Mouse (Mus musculus): ENCODE data around the gene Ms4a6d. TPM values are rescaled to one million over a fixed set of nuclear protein-coding genes. Genes with fewer than 3 reads are reported as not detected.
A peak's percentile ranks its signal among the peaks of the same experiment; 100 is the strongest.

Ms4a6d gene
- polyA plus RNA-seq, 1 experiment from 2014 or later, result 1.9 TPM

- Histone ChIP-seq H3K4me2 (ENCODE audit: low read depth) (no peak overlapping the region), H3K9ac (ENCODE audit: low read length) (no peak overlapping the region), H3K27me3 (ENCODE audit: control insufficient read depth, insufficient read depth, low read length) (no peaks in the 10 kb centered on the region), H3K4me1 (ENCODE audit: control insufficient read depth, insufficient read depth, low read length) (no peaks in the 10 kb centered on the region), H3K9me3 (ENCODE audit: control insufficient read depth, low read length) (no peaks in the 10 kb centered on the region), H3K36me3 (ENCODE audit: control insufficient read depth, insufficient read depth, low read length) (no peaks in the 10 kb centered on the region), H3K4me3 (ENCODE audit: low read depth, low read length) (no peak overlapping the region), H3K27ac (ENCODE audit: low read depth, low read length) (no peak overlapping the region)
- DNase-seq (ENCODE audit: low spot score), result no peak
- no peak for ATAC-seq (ENCODE audit: insufficient read depth, low FRiP score, low TSS enrichment)
Measured at GRCm38 (mm10) chr19:11624800-11625199, 20.2 kb upstream of the Ms4a6d start.

- H3K36me3 ChIP-seq (ENCODE audit: control insufficient read depth, insufficient read depth, low read length), result no peaks in the 10 kb centered on the region
- no peak for ATAC-seq (ENCODE audit: insufficient read depth, low FRiP score, low TSS enrichment)
- 89% methylated on average over 2 of the region's 2 CpGs for WGBS
Measured at GRCm38 (mm10) chr19:11623551-11623950, 18.9 kb upstream of the Ms4a6d start, which contains the start of gene Ms4a2. TSS of gene Ms4a2 (minus strand) at chr19:11623719.

GRCm38 (mm10) chr19:11617983-11618382 lies 13.3 kb upstream of the Ms4a6d start:
- no peaks in the 10 kb centered on the region for H3K36me3 ChIP-seq (ENCODE audit: control insufficient read depth, insufficient read depth, low read length)
- H3K27me3 ChIP-seq (ENCODE audit: control insufficient read depth, insufficient read depth, low read length), result no peaks in the 10 kb centered on the region
- no peak for DNase-seq (ENCODE audit: low spot score)
- no peak for ATAC-seq (ENCODE audit: insufficient read depth, low FRiP score, low TSS enrichment)
- no peak overlapping the region for H3K9ac ChIP-seq (ENCODE audit: low read length)
- H3K4me1 ChIP-seq (ENCODE audit: control insufficient read depth, insufficient read depth, low read length), result no peaks in the 10 kb centered on the region
- H3K9me3 ChIP-seq (ENCODE audit: control insufficient read depth, low read length), result no peaks in the 10 kb centered on the region
- H3K4me3 ChIP-seq (ENCODE audit: low read depth, low read length), result no peak overlapping the region
- no peak overlapping the region for H3K27ac ChIP-seq (ENCODE audit: low read depth, low read length)
- no peak overlapping the region for H3K4me2 ChIP-seq (ENCODE audit: low read depth)

More at GRCm38 (mm10) chr19:11623551-11623950, 18.9 kb upstream of the Ms4a6d start, which contains the start of gene Ms4a2:
- DNase-seq (ENCODE audit: low spot score), result no peak
- H3K27me3 ChIP-seq (ENCODE audit: control insufficient read depth, insufficient read depth, low read length), result no peaks in the 10 kb centered on the region
- H3K27ac ChIP-seq (ENCODE audit: low read depth, low read length), result no peak within 1 kb of the TSS
- H3K4me1 ChIP-seq (ENCODE audit: control insufficient read depth, insufficient read depth, low read length), result no peaks in the 10 kb centered on the region
- H3K4me2 ChIP-seq (ENCODE audit: low read depth), result no peak within 1 kb of the TSS
- H3K9ac ChIP-seq (ENCODE audit: low read length), result no peak within 1 kb of the TSS
- H3K4me3 ChIP-seq (ENCODE audit: low read depth, low read length), result no peak within 1 kb of the TSS
- no peaks in the 10 kb centered on the region for H3K9me3 ChIP-seq (ENCODE audit: control insufficient read depth, low read length)

DNA sequence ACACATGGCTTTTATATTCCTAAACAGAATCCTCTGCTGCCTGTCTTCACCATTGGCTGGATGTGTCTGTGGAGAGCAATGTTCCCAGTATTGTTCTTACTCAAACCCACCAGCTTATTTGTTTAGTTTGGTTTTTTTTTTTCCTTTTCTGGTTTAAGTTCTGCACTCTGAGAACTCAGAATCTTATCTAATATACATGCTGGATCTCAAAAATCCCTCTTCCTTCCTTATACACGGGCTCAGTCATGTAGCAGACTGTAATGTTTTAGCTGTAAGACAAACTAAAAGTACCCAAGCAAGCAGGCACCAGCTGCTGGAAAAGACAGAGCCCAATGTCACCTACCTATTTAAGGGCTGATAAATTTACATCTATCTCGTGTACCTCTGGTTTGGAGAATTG lies 10.2 kb upstream of the Ms4a6d start:
- Histone ChIP-seq H3K4me1 (ENCODE audit: control insufficient read depth, insufficient read depth, low read length) (no peaks in the 10 kb centered on the region), H3K27me3 (ENCODE audit: control insufficient read depth, insufficient read depth, low read length) (no peaks in the 10 kb centered on the region), H3K9me3 (ENCODE audit: control insufficient read depth, low read length) (no peaks in the 10 kb centered on the region), H3K36me3 (ENCODE audit: control insufficient read depth, insufficient read depth, low read length) (no peaks in the 10 kb centered on the region), H3K4me3 (ENCODE audit: low read depth, low read length) (no peak overlapping the region), H3K9ac (ENCODE audit: low read length) (no peak overlapping the region), H3K4me2 (ENCODE audit: low read depth) (no peak overlapping the region), H3K27ac (ENCODE audit: low read depth, low read length) (no peak overlapping the region)
- no peak for DNase-seq (ENCODE audit: low spot score)
- no peak for ATAC-seq (ENCODE audit: insufficient read depth, low FRiP score, low TSS enrichment)
- WGBS, result 81% methylated on average over 2 of the region's 2 CpGs

DNA sequence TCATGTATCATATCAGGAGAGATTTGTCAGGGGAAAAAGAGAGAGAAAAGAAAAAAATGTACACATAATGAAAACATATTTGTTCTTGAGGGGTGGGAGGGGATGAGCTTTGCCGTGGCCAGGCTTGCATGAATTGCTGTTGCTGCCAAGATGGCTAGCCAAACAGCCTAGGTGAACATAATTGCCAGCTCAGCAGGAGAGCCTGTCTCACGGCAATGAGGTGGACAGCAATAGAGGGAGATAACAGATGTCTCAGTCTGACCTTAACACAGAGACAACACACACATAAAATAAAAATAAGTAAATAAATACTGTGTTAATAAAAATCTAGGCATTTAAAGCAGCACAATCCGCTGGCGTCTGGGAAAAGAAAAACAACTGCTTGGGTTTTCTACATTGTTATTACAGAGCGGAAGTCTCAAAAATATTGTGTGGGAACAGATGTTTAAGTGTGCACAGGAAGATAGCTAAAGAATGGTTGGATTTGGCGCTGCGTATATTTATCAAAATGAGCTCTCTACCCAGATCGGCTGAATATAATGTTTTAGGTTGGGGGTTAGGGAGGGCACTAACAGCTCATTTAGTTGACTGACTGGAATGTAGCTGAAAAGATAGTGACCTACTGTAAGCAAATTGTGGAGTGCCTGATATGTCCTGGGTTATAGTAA lies 9.3 kb upstream of the Ms4a6d start:
- Histone ChIP-seq H3K9ac (ENCODE audit: low read length) (no peak overlapping the region), H3K27me3 (ENCODE audit: control insufficient read depth, insufficient read depth, low read length) (no peaks in the 10 kb centered on the region), H3K4me2 (ENCODE audit: low read depth) (no peak overlapping the region), H3K4me1 (ENCODE audit: control insufficient read depth, insufficient read depth, low read length) (no peaks in the 10 kb centered on the region), H3K9me3 (ENCODE audit: control insufficient read depth, low read length) (no peaks in the 10 kb centered on the region), H3K4me3 (ENCODE audit: low read depth, low read length) (no peak overlapping the region), H3K27ac (ENCODE audit: low read depth, low read length) (no peak overlapping the region), H3K36me3 (ENCODE audit: control insufficient read depth, insufficient read depth, low read length) (no peaks in the 10 kb centered on the region)
- 77% methylated on average over 8 of the region's 8 CpGs for WGBS
- ATAC-seq (ENCODE audit: insufficient read depth, low FRiP score, low TSS enrichment) (no peak), DNase-seq (ENCODE audit: low spot score) (no peak)

DNA sequence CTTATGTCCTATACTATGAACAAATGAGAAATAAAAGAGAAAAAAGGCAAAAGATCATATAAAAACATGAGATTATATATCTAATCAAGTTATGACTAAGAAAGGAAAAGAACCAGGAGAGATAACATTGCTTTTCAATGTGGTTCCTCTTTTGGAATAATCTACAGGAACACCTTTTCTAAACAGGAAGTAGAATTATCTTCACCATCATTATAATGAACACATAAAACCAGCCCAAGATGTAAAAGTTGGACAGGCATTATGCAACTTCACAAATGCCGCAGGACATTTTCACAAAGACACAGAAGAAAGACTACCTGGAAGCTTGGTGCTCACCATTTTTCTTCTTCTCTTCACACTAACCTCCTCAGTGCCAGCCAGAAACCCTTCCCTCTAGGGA lies 8.4 kb upstream of the Ms4a6d start:
- DNase-seq (ENCODE audit: low spot score), result no peak
- WGBS, result 92% methylated on average over 1 of the region's 1 CpGs

GRCm38 (mm10) chr19:11612293-11612692 lies 7.6 kb upstream of the Ms4a6d start:
- no peak overlapping the region for H3K4me2 ChIP-seq (ENCODE audit: low read depth)
- H3K9ac ChIP-seq (ENCODE audit: low read length), result no peak overlapping the region
- H3K27ac ChIP-seq (ENCODE audit: low read depth, low read length), result no peak overlapping the region
- no peaks in the 10 kb centered on the region for H3K9me3 ChIP-seq (ENCODE audit: control insufficient read depth, low read length)
- 67% methylated on average over 2 of the region's 2 CpGs for WGBS
- ATAC-seq (ENCODE audit: insufficient read depth, low FRiP score, low TSS enrichment) (no peak), DNase-seq (ENCODE audit: low spot score) (no peak)
- no peak overlapping the region for H3K4me3 ChIP-seq (ENCODE audit: low read depth, low read length)
- H3K27me3 ChIP-seq (ENCODE audit: control insufficient read depth, insufficient read depth, low read length), result no peaks in the 10 kb centered on the region
- H3K36me3 ChIP-seq (ENCODE audit: control insufficient read depth, insufficient read depth, low read length), result no peaks in the 10 kb centered on the region
- no peaks in the 10 kb centered on the region for H3K4me1 ChIP-seq (ENCODE audit: control insufficient read depth, insufficient read depth, low read length)

More for the DNA sequence above, 8.4 kb upstream of the Ms4a6d start:
- Histone ChIP-seq H3K9ac (ENCODE audit: low read length) (no peak overlapping the region), H3K27me3 (ENCODE audit: control insufficient read depth, insufficient read depth, low read length) (no peaks in the 10 kb centered on the region), H3K4me1 (ENCODE audit: control insufficient read depth, insufficient read depth, low read length) (no peaks in the 10 kb centered on the region), H3K27ac (ENCODE audit: low read depth, low read length) (no peak overlapping the region), H3K9me3 (ENCODE audit: control insufficient read depth, low read length) (no peaks in the 10 kb centered on the region), H3K36me3 (ENCODE audit: control insufficient read depth, insufficient read depth, low read length) (no peaks in the 10 kb centered on the region), H3K4me3 (ENCODE audit: low read depth, low read length) (no peak overlapping the region), H3K4me2 (ENCODE audit: low read depth) (no peak overlapping the region)
- no peak for ATAC-seq (ENCODE audit: insufficient read depth, low FRiP score, low TSS enrichment)

GRCm38 (mm10) chr19:11611541-11611945 lies 6.9 kb upstream of the Ms4a6d start:
- Histone ChIP-seq H3K4me3 (ENCODE audit: low read depth, low read length) (no peak overlapping the region), H3K27ac (ENCODE audit: low read depth, low read length) (no peak overlapping the region), H3K36me3 (ENCODE audit: control insufficient read depth, insufficient read depth, low read length) (no peaks in the 10 kb centered on the region), H3K4me2 (ENCODE audit: low read depth) (no peak overlapping the region), H3K4me1 (ENCODE audit: control insufficient read depth, insufficient read depth, low read length) (no peaks in the 10 kb centered on the region), H3K9ac (ENCODE audit: low read length) (no peak overlapping the region), H3K27me3 (ENCODE audit: control insufficient read depth, insufficient read depth, low read length) (no peaks in the 10 kb centered on the region), H3K9me3 (ENCODE audit: control insufficient read depth, low read length) (no peaks in the 10 kb centered on the region)
- DNase-seq (ENCODE audit: low spot score), result peak; percentile 42
- ATAC-seq (ENCODE audit: insufficient read depth, low FRiP score, low TSS enrichment), result no peak
- whole genome bisulfite sequencing, result 31% methylated on average over 6 of the region's 6 CpGs

DNA sequence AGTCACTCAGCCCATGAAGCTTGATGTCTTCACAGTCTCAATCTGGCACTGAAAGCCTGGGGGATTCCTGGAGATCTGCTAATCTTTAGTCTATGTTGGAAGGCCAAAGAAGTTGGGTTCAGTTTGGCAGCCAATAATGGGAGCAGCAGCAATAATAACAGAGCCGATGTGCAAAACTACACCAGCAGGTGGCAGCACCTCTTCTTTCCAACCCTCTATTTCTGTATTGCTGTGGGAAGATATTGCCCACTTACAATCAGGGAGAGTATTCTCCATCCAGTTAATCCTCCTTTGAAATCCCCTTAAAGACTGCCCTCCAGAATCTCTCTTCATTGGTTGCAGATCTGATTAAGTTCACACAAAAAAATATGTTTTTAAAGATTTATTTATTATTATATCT lies 3.5 kb upstream of the Ms4a6d start:
- Histone ChIP-seq H3K27me3 (ENCODE audit: control insufficient read depth, insufficient read depth, low read length) (no peaks in the 10 kb centered on the region), H3K4me3 (ENCODE audit: low read depth, low read length) (no peak overlapping the region), H3K36me3 (ENCODE audit: control insufficient read depth, insufficient read depth, low read length) (no peaks in the 10 kb centered on the region), H3K9me3 (ENCODE audit: control insufficient read depth, low read length) (no peaks in the 10 kb centered on the region), H3K9ac (ENCODE audit: low read length) (no peak overlapping the region), H3K4me2 (ENCODE audit: low read depth) (no peak overlapping the region), H3K27ac (ENCODE audit: low read depth, low read length) (no peak overlapping the region), H3K4me1 (ENCODE audit: control insufficient read depth, insufficient read depth, low read length) (no peaks in the 10 kb centered on the region)
- DNase-seq (ENCODE audit: low spot score) (peak; percentile 56), ATAC-seq (ENCODE audit: insufficient read depth, low FRiP score, low TSS enrichment) (no peak)
- 21% methylated on average over 1 of the region's 1 CpGs for WGBS

Measured in neural tube, embryonic 11.5 days (tissue).